Mouse (Mus musculus) kidney, adult 8-10 months (tissue): Measurements from ENCODE around the gene Slc6a1.
A peak's percentile ranks its signal among the peaks of the same experiment; 100 is the strongest.
"Not testable (repeated sequence)": the region's sequence is repeated elsewhere in the genome, so short reads cannot be mapped to it uniquely, and the experiment has no call there.

ENCODE experiments used
- DNase-seq, 2 experiments: peaks; one replicate each; pipeline ENCODE4 v3.0.0; 2022

The Slc6a1 gene

GRCm38 (mm10) chr6:114290929-114291328, 8.5 kb downstream of the Slc6a1 start:
- DNase-seq, result no peak

- DNase-seq, result no peak
Observed at GRCm38 (mm10) chr6:114291396-114291795, 9.0 kb downstream of the Slc6a1 start.

GRCm38 (mm10) chr6:114293511-114293910, 11.1 kb downstream of the Slc6a1 start:
- no peak for DNase-seq

- no peak for DNase-seq
Observed at GRCm38 (mm10) chr6:114295086-114295485, 12.7 kb downstream of the Slc6a1 start.

GRCm38 (mm10) chr6:114297260-114298002, 15.0 kb downstream of the Slc6a1 start:
- no peak for DNase-seq

GRCm38 (mm10) chr6:114299699-114300098, 17.3 kb downstream of the Slc6a1 start:
- no peak for DNase-seq

- no peak for DNase-seq
Observed at GRCm38 (mm10) chr6:114300737-114301136, 18.3 kb downstream of the Slc6a1 start.

GRCm38 (mm10) chr6:114304668-114305067, 22.2 kb downstream of the Slc6a1 start:
- DNase-seq, result no peak

- no peak for DNase-seq
Observed at GRCm38 (mm10) chr6:114320511-114320910, 38.1 kb downstream of the Slc6a1 start.

GRCm38 (mm10) chr6:114321146-114321545, 38.7 kb downstream of the Slc6a1 start:
- no peak for DNase-seq

- no peak for DNase-seq
Observed at GRCm38 (mm10) chr6:114322914-114323313, 40.5 kb downstream of the Slc6a1 start.

GRCm38 (mm10) chr6:114324808-114325207, 42.4 kb downstream of the Slc6a1 start:
- DNase-seq, result no peak

GRCm38 (mm10) chr6:114329597-114330470, 47.4 kb downstream of the Slc6a1 start:
- DNase-seq, result no peak

- no peak for DNase-seq
Observed at GRCm38 (mm10) chr6:114331926-114332325, 49.5 kb downstream of the Slc6a1 start.

- no peak for DNase-seq
Observed at GRCm38 (mm10) chr6:114336128-114336943, 53.9 kb downstream of the Slc6a1 start.

GRCm38 (mm10) chr6:114336944-114337215, 54.4 kb downstream of the Slc6a1 start:
- DNase-seq, result no peak

GRCm38 (mm10) chr6:114341381-114341780, 58.9 kb downstream of the Slc6a1 start:
- not testable (repeated sequence) for DNase-seq

GRCm38 (mm10) chr6:114343740-114344139, 61.3 kb downstream of the Slc6a1 start:
- peak in 1 of 2 experiments; percentile 32 for DNase-seq

GRCm38 (mm10) chr6:114345156-114345555, 62.7 kb downstream of the Slc6a1 start:
- DNase-seq, result peak; percentile 18 to 63

- DNase-seq, result no peak
Observed at GRCm38 (mm10) chr6:114347831-114348754, 65.7 kb downstream of the Slc6a1 start.

GRCm38 (mm10) chr6:114354635-114355034, 72.2 kb downstream of the Slc6a1 start:
- no peak for DNase-seq

- DNase-seq, result peak in 1 of 2 experiments; percentile 3
Observed at GRCm38 (mm10) chr6:114358171-114358570, 75.7 kb downstream of the Slc6a1 start.
